Mouse (Mus musculus) neural tube, embryonic 12.5 days (tissue): ENCODE measurements at regions not wholly inside any gene's neighbourhood (a gene's known extent, or its start where the extent isn't known, plus 50 kb on each side); places are given as distances from the start of the nearest gene placed in this dataset. TPM values are rescaled to one million over a fixed set of nuclear protein-coding genes. Genes with fewer than 3 reads are reported as not detected.

Source experiments
- ATAC-seq: fragments of 200-750 bp; cut with Nextera tagmentation; 2 replicates; pipeline ENCODE4 v1.8.0; 2017; ENCODE audit warnings: low read depth, mild to moderate bottlenecking, moderate TSS enrichment, moderate library complexity; ENCODE audit not compliant: low FRiP score
- H3K27ac ChIP-seq: fragments of 300-500 bp; sonication (generic); 2 replicates; pipeline ENCODE4 v1.5.1; 2016
- H3K27me3 ChIP-seq: fragments of 300-500 bp; sonication (generic); replicated peaks from 2 replicates; pipeline ENCODE4 v1.6.1; 2016; ENCODE audit warnings: mild to moderate bottlenecking
- H3K36me3 ChIP-seq: fragments of 300-500 bp; sonication (generic); 2 replicates; pipeline ENCODE4 v1.6.1; 2016; ENCODE audit warnings: mild to moderate bottlenecking
- H3K4me1 ChIP-seq: fragments of 300-500 bp; sonication (generic); 2 replicates; pipeline ENCODE4 v1.6.1; 2016
- H3K4me2 ChIP-seq: fragments of 300-500 bp; sonication (generic); replicated peaks from 2 replicates; pipeline ENCODE4 v1.6.1; 2016; ENCODE audit warnings: mild to moderate bottlenecking
- H3K4me3 ChIP-seq: fragments of 300-500 bp; sonication (generic); 2 replicates; pipeline ENCODE4 v1.5.1; 2016
- H3K9ac ChIP-seq: fragments of 300-500 bp; sonication (generic); 2 replicates; pipeline ENCODE4 v1.6.1; 2016; ENCODE audit warnings: mild to moderate bottlenecking
- H3K9me3 ChIP-seq: fragments of 300-500 bp; sonication (generic); 2 replicates; pipeline ENCODE4 v1.6.1; 2016; ENCODE audit warnings: mild to moderate bottlenecking
- WGBS: fragments of 180-500 bp; shearing (Covaris S2); methylation state at CpG from one replicate; pipeline ENCODE4 v1.1.7; 2016; 5-methylcytosine and 5-hydroxymethylcytosine counted together
- microRNA-seq: library from miRNA; unstranded; fragments of <30 nt; microRNA quantifications from one replicate; pipeline ENCODE4, GENCODE M21; 2017

DNA sequence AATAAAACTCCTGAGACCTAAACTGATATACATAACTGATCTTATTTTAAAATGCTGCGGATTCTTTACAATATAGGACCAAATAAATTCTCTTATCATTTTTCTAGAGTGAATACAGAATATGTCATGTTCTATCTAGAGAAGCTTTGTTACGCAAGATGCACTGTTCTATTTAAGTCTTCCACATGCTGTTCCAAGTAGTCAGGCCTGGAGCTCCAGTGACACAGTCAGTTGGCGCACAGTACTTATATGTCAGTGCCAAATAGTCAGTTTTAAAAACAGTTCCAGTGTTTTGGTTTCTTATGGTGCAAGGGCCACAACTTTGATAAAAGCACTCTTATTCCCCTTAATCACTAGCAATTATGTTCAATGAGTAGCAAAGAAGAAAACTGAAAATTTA, 344.3 kb upstream of the Slitrk5 start:
- no peak for ATAC-seq
- H3K4me1 ChIP-seq, result no peaks in the 10 kb centered on the region
- WGBS, result 92% methylated on average over 3 of the region's 3 CpGs

DNA sequence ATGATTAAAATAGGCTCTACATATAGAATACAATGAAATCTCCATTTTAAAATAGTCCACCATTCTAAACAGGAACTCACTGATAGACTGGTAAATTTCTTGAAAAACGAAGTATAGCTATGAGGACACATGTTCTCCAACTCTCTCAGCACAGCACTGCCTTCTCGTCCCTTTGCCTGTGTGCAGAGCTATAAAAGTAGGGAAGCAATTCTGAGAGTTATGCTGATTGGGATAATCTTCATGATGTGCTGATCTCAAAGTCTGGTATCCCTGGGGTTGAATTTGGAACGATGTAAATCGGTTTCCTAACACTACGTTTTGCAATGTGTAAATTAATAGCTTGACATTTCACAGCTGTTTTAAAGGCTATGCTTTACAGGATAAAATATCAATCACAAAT, 321.4 kb upstream of the Slitrk5 start:
- 78% methylated on average over 5 of the region's 5 CpGs for WGBS
- H3K27ac ChIP-seq, result no peak overlapping the region
- no peak for ATAC-seq
- H3K9ac ChIP-seq, result no peak overlapping the region
- H3K27me3 ChIP-seq, result no peaks in the 10 kb centered on the region
- H3K4me3 ChIP-seq, result no peak overlapping the region
- H3K36me3 ChIP-seq, result no peaks in the 10 kb centered on the region
- H3K4me1 ChIP-seq, result no peaks in the 10 kb centered on the region
- no peak overlapping the region for H3K4me2 ChIP-seq
- H3K9me3 ChIP-seq, result no peaks in the 10 kb centered on the region

More for the DNA sequence above, 344.3 kb upstream of the Slitrk5 start:
- Histone ChIP-seq H3K36me3 (no peaks in the 10 kb centered on the region), H3K27ac (no peak overlapping the region), H3K4me3 (no peak overlapping the region), H3K9ac (no peak overlapping the region), H3K27me3 (no peaks in the 10 kb centered on the region), H3K4me2 (no peak overlapping the region), H3K9me3 (no peaks in the 10 kb centered on the region)

DNA sequence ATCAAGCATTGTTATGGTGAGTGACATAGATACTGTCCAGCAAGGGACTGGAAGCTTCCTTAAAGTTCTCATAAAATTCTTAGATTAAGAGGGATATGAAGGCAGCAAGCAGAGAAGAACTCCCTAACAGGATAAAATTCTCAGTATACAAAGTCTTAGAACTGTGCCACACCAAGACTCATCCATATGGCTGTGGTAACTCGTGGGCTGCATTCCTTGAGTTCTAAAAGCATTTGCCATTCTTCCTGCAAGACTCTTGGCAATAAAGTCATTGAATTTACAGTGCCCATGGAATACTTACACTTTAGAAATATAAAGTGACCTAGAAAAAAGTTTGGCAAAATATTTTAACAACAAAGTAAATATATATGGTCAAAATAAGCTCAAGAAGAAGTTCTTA, 278.1 kb upstream of the Slitrk5 start:
- H3K27me3 ChIP-seq, result no peaks in the 10 kb centered on the region
- WGBS, result 61% methylated on average over 1 of the region's 1 CpGs
- no peak overlapping the region for H3K4me3 ChIP-seq
- H3K4me1 ChIP-seq, result no peaks in the 10 kb centered on the region
- no peak overlapping the region for H3K27ac ChIP-seq
- H3K36me3 ChIP-seq, result no peaks in the 10 kb centered on the region
- no peak overlapping the region for H3K9ac ChIP-seq
- no peaks in the 10 kb centered on the region for H3K9me3 ChIP-seq
- H3K4me2 ChIP-seq, result no peak overlapping the region
- no peak for ATAC-seq

DNA sequence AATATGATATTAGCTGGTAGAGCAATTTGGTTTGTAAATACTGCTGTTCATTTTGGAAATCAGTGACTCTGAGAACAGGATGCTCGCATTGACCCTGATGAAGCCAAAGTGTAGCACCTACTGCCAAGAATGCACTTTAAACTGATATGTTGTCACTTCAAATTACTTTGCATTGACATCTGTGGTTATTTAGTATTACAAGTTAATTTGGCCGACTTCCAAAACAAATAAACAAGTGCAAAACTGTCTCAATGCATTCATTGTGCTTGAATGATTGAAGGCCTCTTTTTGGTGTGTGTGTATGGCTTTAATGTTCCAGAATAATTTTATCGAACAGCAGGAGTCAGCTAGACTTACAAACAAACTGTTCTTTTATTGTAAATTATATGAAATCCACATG, 274.1 kb upstream of the Slitrk5 start:
- Histone ChIP-seq H3K4me2 (no peak overlapping the region), H3K9me3 (no peaks in the 10 kb centered on the region), H3K9ac (no peak overlapping the region), H3K36me3 (no peaks in the 10 kb centered on the region), H3K4me1 (no peaks in the 10 kb centered on the region), H3K27me3 (no peaks in the 10 kb centered on the region), H3K27ac (no peak overlapping the region), H3K4me3 (no peak overlapping the region)
- 68% methylated on average over 3 of the region's 3 CpGs for WGBS
- ATAC-seq, result no peak

DNA sequence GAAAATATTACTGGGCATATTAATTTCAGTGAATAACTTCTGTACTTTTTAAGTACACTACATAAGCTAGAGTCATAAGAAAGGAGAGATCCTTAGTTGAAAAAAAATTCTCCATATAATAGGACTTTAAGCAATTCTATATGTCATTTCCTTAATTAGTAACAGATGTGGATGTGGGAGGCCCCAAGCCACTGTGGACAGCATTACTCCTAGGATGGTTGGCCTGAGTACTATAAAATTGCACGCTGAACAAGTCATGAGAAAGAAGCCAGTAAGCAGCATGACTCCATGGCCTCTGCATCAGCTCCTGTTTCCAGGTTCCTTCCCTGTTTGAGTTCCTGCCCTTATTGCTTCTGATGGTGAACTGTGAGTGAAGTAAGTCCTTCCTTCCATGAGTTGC, 272.4 kb upstream of the Slitrk5 start:
- H3K27ac ChIP-seq, result no peak overlapping the region
- H3K4me2 ChIP-seq, result no peak overlapping the region
- no peak overlapping the region for H3K9ac ChIP-seq
- ATAC-seq, result no peak
- 80% methylated on average over 1 of the region's 1 CpGs for WGBS
- no peaks in the 10 kb centered on the region for H3K27me3 ChIP-seq
- no peaks in the 10 kb centered on the region for H3K36me3 ChIP-seq
- H3K4me3 ChIP-seq, result no peak overlapping the region
- H3K4me1 ChIP-seq, result no peaks in the 10 kb centered on the region
- no peaks in the 10 kb centered on the region for H3K9me3 ChIP-seq

DNA sequence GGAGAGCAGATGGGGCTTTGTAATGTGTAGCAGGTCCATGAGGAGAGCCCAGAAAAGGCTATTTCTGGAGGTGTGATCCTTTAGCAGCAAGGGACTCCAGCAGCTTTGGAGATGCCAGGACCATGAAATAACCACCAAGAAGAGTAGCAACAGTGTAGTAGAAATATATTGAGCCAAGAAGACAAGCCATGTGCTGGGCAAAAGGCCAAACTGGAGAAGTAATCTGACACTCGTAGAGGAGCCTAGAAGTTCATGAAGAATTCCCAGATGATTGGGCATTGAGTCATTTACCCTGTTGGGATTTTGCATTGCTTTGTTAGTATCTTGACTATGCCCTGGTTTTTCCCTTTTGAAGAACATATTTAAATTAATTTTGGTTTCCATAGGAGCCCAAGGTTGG, 271.3 kb upstream of the Slitrk5 start:
- no peaks in the 10 kb centered on the region for H3K9me3 ChIP-seq
- no peak for ATAC-seq
- H3K9ac ChIP-seq, result no peak overlapping the region
- no peak overlapping the region for H3K27ac ChIP-seq
- H3K4me3 ChIP-seq, result no peak overlapping the region
- no peak overlapping the region for H3K4me2 ChIP-seq
- no peaks in the 10 kb centered on the region for H3K4me1 ChIP-seq
- H3K27me3 ChIP-seq, result no peaks in the 10 kb centered on the region
- 77% methylated on average over 1 of the region's 1 CpGs for WGBS
- H3K36me3 ChIP-seq, result no peaks in the 10 kb centered on the region

DNA sequence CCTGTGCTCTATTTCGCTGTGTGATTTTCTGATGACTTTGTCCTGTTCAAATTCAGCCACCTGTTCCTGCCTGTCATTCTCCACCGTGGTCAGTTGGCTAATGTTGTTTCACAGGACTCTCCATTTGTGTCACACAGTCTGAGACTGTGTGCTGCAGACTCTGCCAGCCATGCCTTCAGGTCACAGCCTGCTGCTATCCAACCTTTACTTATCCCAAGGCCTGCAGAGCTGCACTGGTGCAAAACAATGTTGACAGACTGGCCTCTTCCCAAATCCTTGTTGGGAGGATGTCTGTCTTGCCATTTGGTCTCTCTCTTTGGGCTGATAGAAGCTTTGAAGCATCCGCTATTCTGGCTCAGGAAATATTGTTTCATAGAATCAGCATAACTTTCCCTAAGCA, 261.4 kb upstream of the Slitrk5 start:
- no peak overlapping the region for H3K27ac ChIP-seq
- H3K4me1 ChIP-seq, result no peaks in the 10 kb centered on the region
- no peaks in the 10 kb centered on the region for H3K27me3 ChIP-seq
- no peaks in the 10 kb centered on the region for H3K9me3 ChIP-seq
- no peak overlapping the region for H3K9ac ChIP-seq
- 86% methylated on average over 3 of the region's 3 CpGs for WGBS
- H3K36me3 ChIP-seq, result no peaks in the 10 kb centered on the region
- H3K4me3 ChIP-seq, result no peak overlapping the region
- ATAC-seq, result no peak
- no peak overlapping the region for H3K4me2 ChIP-seq

DNA sequence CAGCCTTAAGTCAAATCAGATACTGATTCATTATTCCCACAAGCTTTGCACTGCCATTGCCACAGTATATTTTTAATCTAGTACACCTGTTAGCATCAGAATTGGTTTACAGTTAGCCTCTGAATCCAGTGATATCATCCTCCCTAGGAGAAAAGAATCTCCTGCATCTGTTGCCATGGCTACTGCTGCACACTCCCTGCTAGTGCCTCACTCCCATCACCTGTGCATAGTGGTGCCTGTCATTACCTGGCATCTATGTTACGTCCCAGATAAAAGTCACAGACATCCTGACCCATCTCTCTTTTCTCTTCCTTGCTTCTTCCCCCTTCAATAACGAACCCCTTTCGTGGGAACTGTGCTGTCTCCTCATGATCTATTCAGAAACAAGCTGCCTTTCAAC, 256.4 kb upstream of the Slitrk5 start:
- H3K36me3 ChIP-seq, result no peaks in the 10 kb centered on the region
- no peaks in the 10 kb centered on the region for H3K4me1 ChIP-seq
- H3K9ac ChIP-seq, result no peak overlapping the region
- H3K9me3 ChIP-seq, result no peaks in the 10 kb centered on the region
- WGBS, result 82% methylated on average over 3 of the region's 3 CpGs
- ATAC-seq, result no peak
- no peaks in the 10 kb centered on the region for H3K27me3 ChIP-seq
- no peak overlapping the region for H3K27ac ChIP-seq
- H3K4me2 ChIP-seq, result no peak overlapping the region
- no peak overlapping the region for H3K4me3 ChIP-seq

DNA sequence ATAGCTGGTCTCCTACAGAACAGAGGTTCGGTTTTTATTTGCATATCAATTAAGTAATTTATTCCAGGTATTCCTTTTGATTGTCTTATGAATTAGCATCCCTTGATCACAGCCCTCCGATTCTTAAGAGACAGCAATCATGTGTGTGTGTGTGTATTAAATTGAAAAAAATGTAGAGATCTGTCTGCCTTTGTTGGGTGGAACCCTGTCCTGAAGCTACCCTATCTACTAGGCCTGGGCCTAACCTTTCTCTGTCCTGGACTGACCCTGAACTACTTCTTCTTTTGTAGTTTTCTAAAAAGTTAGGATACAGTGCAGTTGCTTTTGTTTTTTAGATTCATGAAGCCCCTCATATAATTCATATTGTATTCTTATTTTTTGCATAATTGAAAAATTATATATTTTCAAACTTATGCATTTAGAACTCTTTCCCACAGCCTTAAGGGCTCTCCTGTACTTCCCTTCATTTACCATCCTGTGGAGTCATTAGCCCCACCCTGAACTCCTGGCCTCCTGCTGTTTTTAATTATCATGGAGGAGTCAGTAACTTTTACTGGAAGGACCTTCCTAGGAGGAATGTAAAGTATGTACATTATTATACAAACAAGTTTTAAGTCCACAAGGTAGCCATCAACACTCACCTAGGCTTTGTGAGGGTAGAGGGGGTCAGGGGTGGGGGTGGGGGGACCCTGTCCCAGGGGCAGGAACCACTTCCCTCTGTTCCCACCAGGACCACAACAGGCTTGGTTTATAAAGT, 245.6 kb upstream of the Slitrk5 start:
- 79% methylated on average over 2 of the region's 2 CpGs for WGBS
- Histone ChIP-seq H3K36me3 (no peaks in the 10 kb centered on the region), H3K9ac (no peak overlapping the region), H3K27me3 (no peaks in the 10 kb centered on the region), H3K4me2 (no peak overlapping the region), H3K4me3 (no peak overlapping the region), H3K27ac (no peak overlapping the region), H3K9me3 (no peaks in the 10 kb centered on the region), H3K4me1 (no peaks in the 10 kb centered on the region)
- no peak for ATAC-seq

Small RNA genes in the stretch of these regions (microRNA-seq; reads per million reads assigned to microRNA genes)
- not detected for gene Gm22802
